Mouse (Mus musculus): ENCODE data around the gene Iqck.

Iqck gene

DNA sequence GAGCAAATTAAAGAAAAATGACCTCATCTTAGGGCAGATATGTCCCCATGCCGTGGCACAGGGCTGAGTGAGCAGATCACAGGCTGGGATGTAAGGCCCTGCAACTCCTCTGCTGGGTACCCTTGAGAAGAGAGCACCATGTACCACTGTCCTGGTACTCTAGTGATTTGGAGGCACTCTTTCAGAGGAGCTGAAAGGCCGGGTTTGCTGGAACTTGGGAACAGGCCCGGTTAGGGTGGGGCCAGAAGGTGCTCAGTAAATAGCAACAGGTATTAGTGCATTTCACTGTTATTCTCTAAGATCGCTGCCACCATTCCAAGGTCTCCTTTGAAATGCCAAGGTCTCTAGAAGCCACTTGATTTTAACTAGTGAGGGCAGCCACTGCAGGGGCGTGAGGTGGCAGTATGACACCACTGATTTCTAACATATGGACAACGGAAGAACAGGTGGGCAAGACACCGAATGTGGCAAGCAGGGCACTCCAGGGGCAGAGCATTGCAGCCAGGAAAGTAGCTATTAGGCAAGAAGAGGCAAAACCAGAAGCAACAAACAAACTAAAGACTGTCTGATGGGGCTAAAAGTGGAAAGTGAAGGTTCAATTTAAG lies 59.1 kb downstream of the Iqck start:
- no peak for DNase-seq

DNA sequence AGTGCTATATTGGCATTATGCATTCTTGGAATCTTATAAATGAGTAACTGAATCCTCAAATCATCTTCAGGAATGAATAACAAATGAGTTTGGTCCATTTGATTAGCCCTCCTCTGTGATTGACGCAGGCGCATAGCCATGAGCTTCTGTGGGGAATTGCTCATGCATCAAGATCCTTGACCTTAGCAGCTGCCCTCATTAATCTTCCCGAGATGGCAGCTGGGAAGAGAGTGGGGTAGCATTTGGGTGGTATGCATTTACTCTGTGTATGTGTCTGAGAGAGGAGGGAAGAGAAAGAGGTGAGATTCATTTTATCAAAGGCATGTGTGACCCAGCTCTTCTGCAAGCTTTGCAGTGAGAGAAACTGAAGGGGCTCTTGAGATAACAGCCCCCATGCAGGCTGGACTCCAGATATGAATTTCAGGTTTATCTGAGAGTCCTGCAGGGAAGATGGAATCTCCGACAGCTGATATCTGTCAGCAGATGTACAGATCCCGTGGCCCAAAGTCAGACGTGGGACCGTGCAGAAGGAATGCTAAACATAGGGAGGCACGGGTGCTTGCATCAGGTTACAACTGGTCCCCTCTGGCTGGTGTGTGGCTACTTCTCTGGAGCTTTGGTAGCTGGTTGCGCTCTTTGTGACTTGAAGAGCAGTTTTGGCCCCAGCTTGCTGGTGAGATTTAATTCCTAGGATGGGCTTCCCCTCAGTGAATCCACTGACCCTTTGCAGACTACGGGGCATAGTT lies 63.9 kb downstream of the Iqck start:
- DNase-seq = no peak

DNA sequence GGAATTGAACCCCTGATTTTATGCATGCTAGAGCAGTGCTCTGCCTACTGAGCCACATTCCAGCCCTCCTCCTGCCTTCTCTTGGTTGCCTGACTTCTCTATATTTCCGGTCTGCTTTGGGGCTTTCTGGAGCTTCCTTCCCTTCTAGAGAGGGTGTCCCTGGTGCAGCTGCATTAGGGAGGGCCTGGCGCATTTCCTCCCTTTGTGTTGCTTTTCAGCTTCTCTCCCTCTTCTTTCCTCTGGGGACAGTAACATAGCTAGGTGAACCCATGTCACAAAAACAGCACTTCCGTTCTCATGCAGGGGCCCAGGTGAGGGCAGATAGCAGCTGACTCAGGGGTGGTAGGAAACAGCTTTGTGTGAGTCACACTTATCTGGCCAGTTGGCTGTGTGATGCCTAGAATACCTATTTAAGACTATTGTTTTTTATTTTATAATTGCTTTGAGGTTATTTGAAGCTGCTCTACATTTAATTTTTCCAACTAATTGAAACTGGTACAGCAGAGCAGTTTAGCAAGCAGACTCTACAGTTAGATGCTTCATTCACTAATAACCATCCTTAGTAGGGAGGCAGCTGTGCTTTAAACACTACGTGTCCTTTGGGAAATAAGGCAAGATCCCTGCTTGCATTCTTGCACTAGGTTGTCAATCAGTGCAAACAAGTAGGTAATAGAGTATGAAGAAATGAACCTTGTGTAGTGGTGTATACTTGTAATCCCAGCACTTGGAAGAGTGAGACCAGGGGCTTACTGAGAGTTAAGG lies 67.1 kb downstream of the Iqck start:
- DNase-seq = peak; percentile 11

DNA sequence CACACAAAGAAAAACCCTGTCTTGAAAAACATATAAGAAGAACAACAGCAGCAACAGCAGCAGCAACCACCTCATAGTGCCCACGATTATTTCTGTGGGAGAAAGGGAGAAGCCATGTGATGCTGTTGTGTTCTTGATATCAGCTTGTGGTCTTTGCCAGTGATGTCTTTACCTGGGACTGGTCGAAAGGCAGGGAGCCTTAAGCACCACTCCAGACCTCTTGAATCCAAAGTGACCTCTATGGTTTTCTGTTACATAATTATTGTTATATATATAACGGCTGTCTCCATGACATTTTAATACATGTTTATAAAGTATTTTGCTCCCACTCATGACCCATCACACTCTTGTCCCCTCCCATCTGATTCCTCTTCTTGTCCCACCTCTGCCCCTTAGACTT lies 70.0 kb downstream of the Iqck start:
- no peak for DNase-seq

DNA sequence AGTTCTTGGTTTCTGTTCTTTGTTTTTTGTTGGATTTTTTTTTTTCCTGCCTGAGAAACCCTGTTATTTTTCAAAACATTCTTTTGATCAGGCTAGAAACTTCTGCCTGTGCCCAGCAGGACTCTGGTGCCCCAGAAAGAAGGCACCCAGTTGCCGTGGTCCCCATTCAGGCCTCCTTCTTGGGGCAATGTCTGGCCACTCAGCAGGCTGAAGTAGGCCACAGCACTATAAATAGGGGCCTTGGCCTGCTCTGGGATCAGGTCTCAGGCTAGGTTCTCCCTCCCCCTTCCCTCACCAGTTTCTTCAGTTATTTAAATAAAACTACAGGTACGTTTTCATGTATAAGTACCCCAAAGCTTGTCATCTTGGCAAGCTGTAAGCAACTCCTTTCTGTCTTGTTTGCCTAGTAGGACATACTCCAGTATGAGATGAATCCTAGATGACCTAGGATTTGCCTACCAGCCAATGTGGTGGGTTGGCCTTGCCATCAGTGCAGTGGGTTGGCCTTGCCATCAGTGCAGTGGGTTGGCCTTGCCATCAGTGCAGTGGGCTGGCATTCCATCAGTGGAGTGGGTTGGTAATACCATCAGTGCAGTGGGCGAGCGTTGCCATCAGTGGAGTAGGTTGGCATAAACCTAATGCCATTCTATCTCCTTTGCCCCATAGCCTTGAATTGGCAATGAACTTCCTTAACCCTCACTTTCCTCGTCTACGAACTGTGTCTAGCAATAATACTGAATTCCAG lies 71.1 kb downstream of the Iqck start:
- DNase-seq = no peak

DNA sequence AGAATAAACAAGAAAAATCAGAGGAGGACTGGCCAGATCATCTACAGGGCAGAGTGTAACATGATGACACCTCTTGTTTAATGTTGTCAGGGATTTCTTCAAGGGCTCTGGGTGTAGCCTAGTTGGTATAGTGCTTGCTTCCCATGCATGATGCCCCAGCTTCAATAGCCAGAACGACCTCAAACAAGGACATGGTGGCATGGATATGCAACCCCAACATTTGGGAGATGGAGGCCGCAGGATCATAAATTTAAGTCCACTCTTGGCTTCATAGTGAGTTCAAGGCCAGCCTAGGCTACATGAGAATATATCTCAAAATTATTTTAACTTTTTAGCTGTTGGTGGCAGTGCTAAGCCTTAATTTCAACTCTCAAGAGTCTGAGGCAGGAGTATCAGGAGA lies 71.7 kb downstream of the Iqck start:
- no peak for DNase-seq

DNA sequence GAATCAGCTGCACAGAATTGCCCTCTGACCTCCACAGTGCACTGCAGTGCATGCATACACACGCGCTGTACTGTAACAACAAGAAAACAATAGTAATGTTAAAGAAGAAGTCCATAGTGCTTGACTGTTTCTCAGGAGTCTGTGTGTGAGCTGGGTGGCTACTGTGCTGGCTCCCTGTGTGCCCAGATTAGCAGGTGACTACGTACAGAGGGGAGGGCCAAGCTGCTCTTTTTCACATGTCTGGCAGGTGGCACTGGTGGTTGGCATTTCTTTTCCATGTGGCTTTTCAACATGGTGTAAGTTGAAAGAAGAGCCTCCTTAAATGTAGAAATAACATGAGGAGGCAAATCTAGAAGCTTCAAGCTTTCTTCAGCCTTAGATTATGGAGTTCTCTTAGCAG lies 72.8 kb downstream of the Iqck start:
- DNase-seq = no peak

DNA sequence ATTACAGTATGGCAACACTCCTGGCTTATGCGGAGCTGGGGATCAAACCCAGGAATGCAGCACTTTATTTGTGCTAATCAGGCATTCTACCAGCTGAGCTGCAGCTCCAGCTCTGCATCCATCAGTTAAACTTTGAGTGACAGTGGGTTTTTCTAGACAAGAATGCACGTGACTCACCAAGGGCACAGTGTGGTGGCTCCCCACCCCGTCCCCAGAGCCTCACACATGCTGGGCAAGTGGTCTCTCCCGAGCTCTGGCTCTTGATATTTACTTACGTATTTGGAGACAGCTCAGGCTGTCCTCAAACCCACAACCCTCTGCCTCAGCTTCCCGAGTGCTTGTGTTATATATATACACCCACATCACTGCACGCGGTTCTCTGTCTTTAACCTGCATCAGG lies 73.4 kb downstream of the Iqck start:
- no peak for DNase-seq

DNA sequence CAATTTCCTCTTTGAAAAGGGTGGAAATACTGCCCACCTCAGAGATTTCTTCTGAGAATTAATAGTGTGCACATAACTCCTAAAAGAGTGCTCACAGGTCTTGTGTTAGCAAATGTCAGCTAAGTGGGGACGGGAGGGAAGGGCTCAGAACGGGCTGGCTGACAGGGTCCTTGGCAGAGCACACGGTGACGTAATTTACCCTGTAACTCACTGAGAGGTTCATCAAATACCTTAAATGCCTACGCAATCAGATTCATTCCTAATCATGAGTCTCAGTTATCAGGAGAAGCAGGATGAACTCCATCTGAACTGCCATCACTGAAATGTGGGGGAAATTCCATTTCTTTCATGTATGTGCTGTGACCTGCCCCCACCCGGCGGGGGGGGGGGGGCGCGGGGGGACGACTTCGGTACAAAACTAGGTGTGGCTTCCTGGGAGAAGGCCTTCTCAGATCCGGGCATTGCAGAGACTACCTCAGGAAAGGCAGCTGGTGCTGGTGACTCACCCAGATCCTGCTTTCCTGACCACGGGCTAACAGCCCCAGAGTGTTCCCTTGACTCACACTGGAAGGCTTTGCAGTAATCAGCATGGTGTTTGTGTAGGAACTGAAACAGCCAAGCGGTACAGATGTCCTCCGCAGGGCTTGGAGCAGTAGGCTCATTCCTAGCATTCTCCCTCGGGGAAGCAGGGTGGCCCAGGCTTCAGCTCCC lies 74.2 kb downstream of the Iqck start:
- DNase-seq = peak; percentile 14

DNA sequence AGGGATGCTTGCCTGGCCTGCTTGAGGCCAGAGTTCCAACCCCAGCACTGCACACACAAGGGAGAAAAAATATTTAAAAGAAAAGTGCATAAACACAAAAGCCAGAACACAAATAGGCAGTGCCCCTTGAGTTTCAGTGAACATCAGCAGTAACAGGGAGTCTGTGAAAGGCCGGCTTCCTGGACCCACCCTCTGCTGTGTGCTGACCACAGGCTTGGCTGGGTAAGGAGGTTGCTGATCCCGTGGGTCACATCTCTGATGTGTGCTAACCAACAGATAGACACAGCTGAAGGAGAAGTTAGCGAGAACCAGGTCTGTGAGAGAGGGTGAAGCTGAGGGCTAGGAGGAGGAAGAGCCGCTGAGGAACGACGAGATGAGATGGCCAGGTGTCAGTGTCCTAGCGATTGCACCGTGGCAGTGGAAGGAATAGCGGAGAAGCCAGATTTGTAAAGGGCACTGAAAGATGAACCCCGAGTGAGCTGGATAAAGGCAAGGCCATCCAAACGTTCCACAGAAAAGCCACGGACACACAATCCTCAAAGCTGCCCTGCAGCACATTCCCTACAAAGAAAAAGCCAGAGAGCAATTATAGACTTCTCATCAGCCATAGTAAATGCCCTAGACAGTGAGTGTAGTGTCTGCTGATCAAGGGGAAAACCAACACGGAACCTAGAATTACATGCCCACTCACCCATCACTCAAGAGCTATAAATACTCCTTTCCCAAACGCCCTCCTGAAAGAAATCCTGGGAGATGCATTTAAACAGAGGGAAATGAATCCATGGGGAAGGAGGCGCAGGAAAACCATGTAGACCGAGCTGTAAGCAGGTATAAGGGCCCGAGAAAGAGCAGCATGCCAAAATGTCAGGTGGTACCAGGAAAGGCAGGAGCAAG lies 76.2 kb downstream of the Iqck start:
- no peak for DNase-seq

DNA sequence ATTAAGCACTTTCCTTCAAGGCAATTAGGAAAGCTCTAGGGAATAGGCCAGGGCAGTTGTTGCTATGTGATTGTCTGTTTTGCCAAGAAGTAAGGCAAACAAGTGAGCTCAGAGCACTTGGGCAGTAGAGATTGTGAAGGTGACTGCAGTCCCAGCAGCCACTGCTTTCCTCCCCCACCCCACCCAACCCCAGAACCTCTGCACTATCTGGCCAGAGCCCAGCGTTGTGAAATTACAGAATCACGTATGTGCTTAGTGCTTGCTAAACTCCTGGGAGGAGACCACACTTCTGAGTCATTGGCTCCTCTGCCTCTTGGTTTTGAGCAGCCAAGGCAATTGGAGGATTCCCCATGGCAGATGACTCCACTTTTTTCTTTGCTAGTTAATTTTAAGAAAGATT lies 79.8 kb downstream of the Iqck start:
- DNase-seq = no peak

DNA sequence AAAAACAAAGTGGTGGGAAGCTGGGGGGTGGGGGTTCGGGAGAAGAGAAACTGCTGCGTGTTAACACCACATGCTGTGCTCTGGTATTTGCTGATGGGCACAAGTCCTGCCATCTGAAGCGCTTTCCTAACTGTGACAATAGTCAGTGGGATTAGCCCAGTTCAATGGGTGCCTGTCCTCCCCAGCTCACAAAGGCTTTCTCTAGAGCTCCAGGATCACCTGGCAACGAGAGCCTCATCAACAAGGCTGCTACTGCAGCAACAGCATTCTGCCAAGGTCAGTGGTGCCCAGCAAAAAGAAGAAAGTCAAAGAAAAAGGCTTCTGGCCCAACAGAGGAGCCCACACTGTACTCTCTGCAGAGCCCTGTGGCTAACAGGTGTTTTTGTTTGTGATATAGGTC lies 81.3 kb downstream of the Iqck start:
- no peak for DNase-seq

DNA sequence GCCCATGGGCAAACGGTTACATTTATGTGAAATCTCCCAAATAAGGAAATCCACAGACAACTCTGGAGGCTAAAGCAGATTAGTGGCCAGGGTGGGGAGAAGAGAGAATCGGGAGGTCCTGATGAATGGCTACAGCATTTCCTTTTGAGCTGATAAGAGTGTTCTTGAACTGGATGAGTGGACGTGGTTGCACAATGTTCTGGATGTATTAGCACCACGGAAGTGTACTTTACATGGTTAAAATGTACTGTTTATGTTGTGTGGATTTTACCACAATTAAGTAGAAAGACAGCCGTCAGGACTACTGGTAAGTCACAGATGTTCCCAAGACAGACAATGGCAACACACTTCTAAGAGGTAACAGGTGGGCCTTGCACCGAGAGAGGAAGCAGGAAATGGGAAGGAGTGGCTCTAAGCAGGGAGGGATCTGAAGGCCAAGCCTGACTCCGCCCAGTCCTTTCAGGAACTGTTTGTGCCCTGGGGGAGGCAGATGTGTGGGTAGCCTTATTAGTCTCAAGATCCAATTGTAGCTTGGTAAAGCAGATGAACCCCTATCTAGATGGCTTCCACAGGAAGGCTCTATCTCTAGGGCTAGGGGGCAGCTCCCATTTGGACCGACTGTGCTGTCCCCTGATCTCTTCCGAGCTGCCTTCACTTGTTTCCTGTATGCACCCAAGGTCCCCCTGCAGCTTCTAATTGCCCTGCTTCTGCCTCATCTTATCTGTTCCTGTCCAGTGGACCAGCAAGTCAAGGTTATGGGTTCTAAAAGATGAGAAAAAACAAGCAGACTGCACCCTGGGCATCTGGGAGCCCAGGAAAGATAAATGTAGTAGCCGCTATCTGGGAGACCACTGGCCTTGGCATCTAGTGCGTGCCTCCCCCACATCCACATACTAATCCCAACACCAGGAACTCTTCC lies 82.2 kb downstream of the Iqck start:
- no peak for DNase-seq

DNA sequence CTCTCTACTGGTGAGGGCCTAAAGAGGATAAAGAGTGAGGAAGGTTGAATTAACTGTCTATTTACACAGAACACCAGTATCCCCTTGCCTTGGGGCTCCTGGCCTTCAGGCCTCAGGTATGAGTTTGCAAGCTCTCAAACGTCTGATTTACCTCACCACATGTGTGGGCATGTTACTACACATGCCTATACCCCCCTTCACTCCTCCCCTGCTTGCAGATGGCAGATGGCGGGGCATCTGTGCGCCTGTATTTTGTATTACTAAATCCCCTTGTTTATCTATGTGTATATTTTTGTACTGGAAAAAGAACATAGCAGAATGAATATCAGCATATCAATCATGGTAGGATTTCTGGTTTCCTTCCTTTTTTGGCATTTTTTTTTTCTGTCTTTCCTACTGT lies 86.7 kb downstream of the Iqck start:
- no peak for DNase-seq

DNA sequence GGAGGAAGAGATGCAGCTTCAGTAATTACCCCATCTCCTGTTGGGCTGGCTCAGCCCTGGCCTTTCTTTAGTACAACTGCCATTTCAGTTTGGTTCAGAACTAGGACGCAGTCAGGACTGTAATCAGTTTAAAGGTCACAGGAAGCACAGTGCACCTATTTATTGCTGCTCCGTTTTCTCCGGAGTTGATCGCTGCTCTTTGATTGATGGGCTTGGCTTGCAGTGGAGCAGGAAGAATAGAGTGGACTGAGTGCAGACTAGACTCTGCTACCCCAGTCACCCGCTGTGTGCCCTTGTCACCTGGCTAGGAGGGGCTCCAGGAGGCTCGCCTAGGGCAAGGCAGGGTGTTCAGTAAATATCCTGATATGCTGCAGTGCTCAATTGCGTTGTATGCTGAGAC lies 87.6 kb downstream of the Iqck start:
- no peak for DNase-seq

DNA sequence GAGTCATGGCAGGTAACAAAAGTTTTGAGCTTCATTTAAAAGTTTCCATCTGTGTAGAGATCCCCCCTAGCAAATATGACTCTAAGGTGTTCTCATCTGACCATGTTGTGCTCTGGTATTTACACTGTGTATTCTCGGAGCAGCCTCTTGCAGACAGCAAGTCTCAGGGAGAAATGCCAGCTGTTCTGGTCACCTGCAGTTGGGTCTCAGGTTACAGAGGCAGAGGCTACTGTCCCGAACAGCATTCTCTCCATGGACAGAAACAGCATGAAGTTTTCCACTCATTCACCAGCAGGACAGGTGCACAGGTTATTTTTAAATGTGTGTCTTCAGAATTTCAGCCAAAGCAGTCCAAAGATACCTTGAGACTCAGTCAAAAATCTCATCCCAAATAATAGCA lies 89.3 kb downstream of the Iqck start:
- no peak for DNase-seq

DNA sequence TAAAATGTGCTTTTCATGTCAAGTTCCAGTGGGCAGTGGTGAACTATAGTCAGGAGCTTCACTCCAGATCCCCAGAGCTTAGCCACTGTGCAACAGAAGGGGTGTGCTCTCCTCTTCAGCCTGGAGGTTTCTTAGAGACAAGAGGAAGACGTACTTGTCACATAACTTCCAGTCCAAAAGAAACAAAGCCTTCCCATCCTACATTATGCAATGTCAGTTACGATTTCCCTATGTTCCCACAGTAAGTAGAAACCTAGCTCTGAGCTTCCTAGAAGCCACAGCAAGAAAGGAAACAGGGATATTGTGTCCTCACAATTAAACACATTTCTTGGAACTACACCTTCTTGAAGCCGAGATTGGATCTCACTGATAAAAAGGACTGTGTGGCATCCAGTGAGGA lies 91.7 kb downstream of the Iqck start:
- DNase-seq = no peak

DNA sequence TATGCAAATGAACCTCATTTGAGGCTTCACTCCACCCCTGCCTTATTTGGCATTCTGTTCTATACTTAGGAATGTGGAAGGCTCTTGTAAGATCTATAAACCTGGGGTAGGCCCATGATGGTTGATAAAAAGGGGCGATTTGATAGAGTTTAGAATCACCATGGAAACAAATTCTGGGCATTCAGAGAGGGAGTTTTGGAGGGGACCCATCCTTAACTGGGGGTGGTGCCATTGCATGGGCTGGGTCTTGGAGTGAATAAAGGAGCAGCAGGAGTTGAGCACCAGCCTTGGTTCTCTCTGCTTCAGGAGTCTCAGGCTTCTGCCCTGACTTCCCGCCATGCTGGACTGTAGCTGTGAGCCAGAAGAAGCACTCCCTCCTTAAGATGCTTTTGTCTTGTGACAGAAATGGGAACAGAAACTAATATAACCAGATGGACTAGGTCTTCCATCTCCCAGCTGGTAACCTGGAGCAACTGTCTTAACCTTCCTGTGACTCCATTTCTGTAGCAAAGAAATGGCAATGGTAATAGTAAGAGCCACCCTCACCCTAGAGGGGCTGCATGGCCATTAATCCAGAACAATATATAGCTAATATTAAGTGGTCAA lies 93.2 kb downstream of the Iqck start:
- DNase-seq = no peak

DNA sequence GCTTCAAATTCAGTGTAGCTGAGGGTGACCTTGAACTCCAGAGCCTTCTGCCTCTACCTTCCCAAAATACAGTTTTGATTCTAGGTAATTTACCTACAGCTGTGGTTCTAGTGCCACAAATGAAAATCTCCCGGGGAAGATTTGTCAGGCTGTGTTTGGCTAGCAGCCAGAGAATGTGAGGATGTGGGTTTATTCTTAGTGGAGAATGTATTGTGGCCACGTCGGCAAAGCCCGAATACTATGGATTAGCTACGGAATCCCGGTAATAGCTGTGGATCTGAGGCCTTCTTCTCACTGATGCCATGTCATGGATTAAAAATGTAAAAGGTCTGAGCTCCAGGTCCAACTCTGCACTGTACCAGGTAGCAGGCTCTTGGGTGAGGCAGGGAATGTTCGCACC lies 94.2 kb downstream of the Iqck start:
- no peak for DNase-seq

DNA sequence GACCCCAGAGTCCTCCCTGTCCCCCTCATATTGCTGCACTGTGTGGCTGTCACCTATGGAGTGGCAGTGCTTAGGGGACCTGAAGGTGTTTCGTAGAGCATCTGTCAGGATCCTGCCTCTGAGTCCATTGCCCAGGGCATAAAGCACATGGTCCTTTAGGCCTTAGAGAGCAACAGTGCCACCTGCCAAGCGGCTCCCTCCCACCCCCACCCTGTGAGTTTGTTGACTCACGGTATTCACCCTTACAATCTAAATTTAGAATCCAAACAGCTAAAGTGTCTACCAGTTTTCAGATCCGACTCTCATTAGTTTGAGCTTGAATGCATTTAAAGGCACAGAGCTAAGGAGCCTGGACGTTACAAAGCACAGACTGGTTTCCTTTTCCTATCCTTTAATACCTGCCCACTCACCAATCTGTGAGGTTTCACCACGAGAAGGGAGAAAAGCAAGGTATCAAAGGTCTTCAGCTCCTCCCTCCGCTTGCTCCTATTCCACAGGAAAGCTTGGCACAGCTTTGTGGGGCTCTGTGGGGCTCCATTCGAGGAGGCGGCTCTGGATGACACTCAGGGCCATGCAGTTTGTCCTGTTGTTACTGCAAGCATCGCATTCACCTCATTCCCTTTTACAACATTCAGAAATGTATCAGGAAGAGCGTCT lies 98.2 kb downstream of the Iqck start:
- DNase-seq = no peak
